Mouse (Mus musculus) forebrain, postnatal 0 days (tissue): Measurements from ENCODE around the gene Slc13a3. TPM values are rescaled to one million over a fixed set of nuclear protein-coding genes. Genes with fewer than 3 reads are reported as not detected.
A peak's percentile ranks its signal among the peaks of the same experiment; 100 is the strongest.

Source experiments
- ATAC-seq: fragments of 200-750 bp; cut with Nextera tagmentation; 2 replicates; pipeline ENCODE4 v1.8.0; 2017; ENCODE audit warnings: mild to moderate bottlenecking, moderate library complexity
- DNase-seq: peaks from one replicate; pipeline ENCODE4 v3.0.0-alpha.2; 2015
- H3K27ac ChIP-seq: fragments of 300-500 bp; sonication (generic); 2 replicates; pipeline ENCODE4 v1.5.1; 2014; ENCODE audit warnings: low read depth, mild to moderate bottlenecking, antibody characterized with exemption, low read length, moderate library complexity, mixed read lengths
- H3K27me3 ChIP-seq: fragments of 300-500 bp; sonication (generic); 2 replicates; pipeline ENCODE4 v1.6.1; 2014; ENCODE audit warnings: mild to moderate bottlenecking, low read length, mixed read lengths; ENCODE audit not compliant: insufficient read depth
- H3K36me3 ChIP-seq: fragments of 300-500 bp; sonication (generic); 2 replicates; pipeline ENCODE4 v1.6.1; 2014; ENCODE audit warnings: mild to moderate bottlenecking, moderate library complexity; ENCODE audit not compliant: insufficient read depth
- H3K4me1 ChIP-seq: fragments of 300-500 bp; sonication (generic); 2 replicates; pipeline ENCODE4 v1.6.1; 2014; ENCODE audit warnings: antibody characterized with exemption; ENCODE audit not compliant: insufficient read depth
- H3K4me2 ChIP-seq: fragments of 300-500 bp; sonication (generic); 2 replicates; pipeline ENCODE4 v1.6.1; 2014; ENCODE audit warnings: low read depth, mild to moderate bottlenecking, moderate library complexity
- H3K4me3 ChIP-seq: fragments of 300-500 bp; sonication (generic); 2 replicates; pipeline ENCODE4 v1.5.1; 2014; ENCODE audit warnings: low read depth, low read length, mixed read lengths
- H3K9ac ChIP-seq: fragments of 300-500 bp; sonication (generic); 2 replicates; pipeline ENCODE4 v1.6.1; 2014; ENCODE audit warnings: mild to moderate bottlenecking
- H3K9me3 ChIP-seq: fragments of 300-500 bp; sonication (generic); 2 replicates; pipeline ENCODE4 v1.6.1; 2016; ENCODE audit warnings: low read length
- CTCF ChIP-seq: sonication (generic); IDR thresholded peaks from 2 replicates; pipeline ENCODE4 v1.5.1; 2016; ENCODE audit warnings: antibody characterized with exemption, control low read depth, low read depth
- WGBS: fragments of 180-500 bp; shearing (Covaris S2); extraction: QIAGEN DNeasy Blood & Tissue Kit; methylation state at CpG from one replicate; pipeline ENCODE4 v1.1.7; 2014; 5-methylcytosine and 5-hydroxymethylcytosine counted together
- polyA plus RNA-seq: library from polyadenylated mRNA; unstranded; fragments of >200 nt; fragmentation: Nextera tagmentation; extraction: Ambion mirVana; gene quantifications from 2 replicates; pipeline ENCODE4 v1.2.1, GENCODE M21; 2015
- total RNA-seq: library from RNA; depleted of rRNA; stranded (reverse); fragments of >200 nt; gene quantifications from 2 replicates; pipeline ENCODE4 v1.2.3, GENCODE M21; 2014

Gene Slc13a3
- total and polyA plus RNA-seq, 2 experiments from 2014 or later: 18.0 to 24.3 TPM

GRCm38 (mm10) chr2:165414321-165414720 is 58.7 kb downstream of the Slc13a3 start:
- Histone ChIP-seq H3K4me3 (no peak overlapping the region), H3K4me1 (no peaks in the 10 kb centered on the region), H3K4me2 (no peak overlapping the region), H3K9me3 (no peaks in the 10 kb centered on the region), H3K27ac (no peak overlapping the region), H3K9ac (no peak overlapping the region), H3K36me3 (no peaks in the 10 kb centered on the region), H3K27me3 (no peaks in the 10 kb centered on the region)
- ATAC-seq: no peak
- TF ChIP-seq CTCF: no peak
- WGBS: 82% methylated on average over 5 of the region's 5 CpGs
- no peak for DNase-seq

GRCm38 (mm10) chr2:165413884-165414283 is 59.1 kb downstream of the Slc13a3 start:
- no peak overlapping the region for H3K27ac ChIP-seq
- ATAC-seq (no peak), DNase-seq (no peak)
- WGBS: 45% methylated on average over 3 of the region's 3 CpGs
- no peaks in the 10 kb centered on the region for H3K36me3 ChIP-seq
- TF ChIP-seq CTCF: no peak
- H3K9me3 ChIP-seq: no peaks in the 10 kb centered on the region
- no peak overlapping the region for H3K4me2 ChIP-seq
- no peak overlapping the region for H3K4me3 ChIP-seq
- H3K9ac ChIP-seq: no peak overlapping the region
- H3K4me1 ChIP-seq: no peaks in the 10 kb centered on the region
- no peaks in the 10 kb centered on the region for H3K27me3 ChIP-seq

- Histone ChIP-seq H3K36me3 (no peaks in the 10 kb centered on the region), H3K27me3 (no peaks in the 10 kb centered on the region)
Observed at GRCm38 (mm10) chr2:165407700-165408301, 65.2 kb downstream of the Slc13a3 start.

GRCm38 (mm10) chr2:165405351-165405750 is 67.7 kb downstream of the Slc13a3 start:
- ATAC-seq (no peak; the same call in 1 of the 2 replicates), DNase-seq (no peak)
- TF ChIP-seq CTCF: no peak
- Histone ChIP-seq H3K9ac (no peak overlapping the region), H3K9me3 (no peaks in the 10 kb centered on the region), H3K36me3 (no peaks in the 10 kb centered on the region), H3K27me3 (no peaks in the 10 kb centered on the region), H3K27ac (no peak overlapping the region), H3K4me2 (no peak overlapping the region), H3K4me3 (no peak overlapping the region), H3K4me1 (no peaks in the 10 kb centered on the region)
- WGBS: 64% methylated on average over 6 of the region's 6 CpGs

More at GRCm38 (mm10) chr2:165407700-165408301, 65.2 kb downstream of the Slc13a3 start:
- Histone ChIP-seq H3K27ac (no peak overlapping the region), H3K4me3 (no peak overlapping the region), H3K4me2 (no peak overlapping the region), H3K9ac (no peak overlapping the region), H3K9me3 (no peaks in the 10 kb centered on the region), H3K4me1 (no peaks in the 10 kb centered on the region)
- ATAC-seq (no peak), DNase-seq (no peak)
- TF ChIP-seq CTCF: peak; percentile 61
- WGBS: 42% methylated on average over 10 of the region's 10 CpGs

- Histone ChIP-seq H3K9me3 (no peaks in the 10 kb centered on the region), H3K36me3 (no peaks in the 10 kb centered on the region), H3K27ac (no peak overlapping the region), H3K4me2 (no peak overlapping the region), H3K9ac (no peak overlapping the region), H3K27me3 (no peaks in the 10 kb centered on the region), H3K4me3 (no peak overlapping the region), H3K4me1 (no peaks in the 10 kb centered on the region)
- ATAC-seq: no peak
- no peak for TF ChIP-seq CTCF
- DNase-seq: no peak
- 69% methylated on average over 9 of the region's 9 CpGs for WGBS
Observed at GRCm38 (mm10) chr2:165404951-165405350, 68.1 kb downstream of the Slc13a3 start.

GRCm38 (mm10) chr2:165398164-165398785 is 74.8 kb downstream of the Slc13a3 start:
- Histone ChIP-seq H3K9ac (no peak overlapping the region), H3K27me3 (no peaks in the 10 kb centered on the region), H3K4me1 (no peaks in the 10 kb centered on the region), H3K36me3 (no peaks in the 10 kb centered on the region), H3K27ac (no peak overlapping the region), H3K9me3 (no peaks in the 10 kb centered on the region), H3K4me3 (no peak overlapping the region), H3K4me2 (no peak overlapping the region)
- TF ChIP-seq CTCF: no peak
- ATAC-seq: peak; percentile 54; the same call in 1 of the 2 replicates
- no peak for DNase-seq
- WGBS: 55% methylated on average over 15 of the region's 15 CpGs

GRCm38 (mm10) chr2:165397502-165398163 is 75.4 kb downstream of the Slc13a3 start:
- peak; percentile 51 for ATAC-seq
- no peaks in the 10 kb centered on the region for H3K9me3 ChIP-seq
- no peaks in the 10 kb centered on the region for H3K36me3 ChIP-seq
- H3K27ac ChIP-seq: no peak overlapping the region
- TF ChIP-seq CTCF: no peak
- H3K4me1 ChIP-seq: no peaks in the 10 kb centered on the region
- H3K4me2 ChIP-seq: no peak overlapping the region
- no peaks in the 10 kb centered on the region for H3K27me3 ChIP-seq
- H3K9ac ChIP-seq: no peak overlapping the region
- no peak overlapping the region for H3K4me3 ChIP-seq
- no peak for DNase-seq
- WGBS: 61% methylated on average over 23 of the region's 23 CpGs
